Mouse (Mus musculus): ENCODE results near the gene Nup188. TPM values are rescaled to one million over a fixed set of nuclear protein-coding genes. Genes with fewer than 3 reads are reported as not detected.

Nup188 gene
- polyA plus RNA-seq, 1 experiment: 28.1 TPM

- 97% methylated on average over 5 of the region's 5 CpGs for WGBS
- no peaks in the 10 kb centered on the region for H3K4me1 ChIP-seq (ENCODE audit: control insufficient read depth, insufficient read depth, low read length)
These were observed 86.5 kb downstream of the Nup188 start for GRCm38 (mm10) chr2:30372726-30373125.

DNA sequence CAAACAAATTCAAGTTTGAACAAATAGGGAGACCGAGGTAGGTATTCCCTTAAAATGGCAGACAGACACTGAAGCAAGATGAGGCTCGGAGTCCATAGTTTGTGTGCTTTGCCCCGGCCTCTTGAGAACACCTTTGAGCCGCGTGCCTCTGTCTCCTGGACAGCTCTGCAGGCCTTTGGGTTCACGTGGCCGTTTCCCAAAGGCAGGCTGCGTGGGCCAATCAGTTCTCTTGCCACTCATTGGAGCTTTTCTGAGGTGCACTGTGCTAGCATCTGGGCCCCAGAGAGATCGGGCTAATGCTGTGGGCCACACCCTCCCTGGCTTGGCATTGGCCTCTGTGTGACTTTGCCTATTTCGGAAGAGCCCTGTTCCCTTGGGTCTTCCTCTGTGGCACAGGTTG is 89.7 kb downstream of the Nup188 start:
- Histone ChIP-seq H3K4me1 (ENCODE audit: control insufficient read depth, insufficient read depth, low read length) (no peaks in the 10 kb centered on the region), H3K4me3 (replicated peaks; ENCODE audit: extremely low read depth, low read depth, low read length) (no peak overlapping the region)
- WGBS: 89% methylated on average over 10 of the region's 10 CpGs
- DNase-seq: no peak
- TF ChIP-seq CTCF (IDR thresholded peaks at IDR 0.05; ENCODE audit: insufficient read depth, low read length): no peak
- TF ChIP-seq POLR2A (IDR thresholded peaks at IDR 0.05; ENCODE audit: borderline replicate concordance, extremely low read depth, low read depth, low read length): no peak

More at GRCm38 (mm10) chr2:30372726-30373125, 86.5 kb downstream of the Nup188 start:
- DNase-seq: no peak
- TF ChIP-seq POLR2A (IDR thresholded peaks at IDR 0.05; ENCODE audit: borderline replicate concordance, extremely low read depth, low read depth, low read length) (no peak), CTCF (IDR thresholded peaks at IDR 0.05; ENCODE audit: insufficient read depth, low read length) (no peak)
- H3K4me3 ChIP-seq (replicated peaks; ENCODE audit: extremely low read depth, low read depth, low read length): no peak overlapping the region

DNA sequence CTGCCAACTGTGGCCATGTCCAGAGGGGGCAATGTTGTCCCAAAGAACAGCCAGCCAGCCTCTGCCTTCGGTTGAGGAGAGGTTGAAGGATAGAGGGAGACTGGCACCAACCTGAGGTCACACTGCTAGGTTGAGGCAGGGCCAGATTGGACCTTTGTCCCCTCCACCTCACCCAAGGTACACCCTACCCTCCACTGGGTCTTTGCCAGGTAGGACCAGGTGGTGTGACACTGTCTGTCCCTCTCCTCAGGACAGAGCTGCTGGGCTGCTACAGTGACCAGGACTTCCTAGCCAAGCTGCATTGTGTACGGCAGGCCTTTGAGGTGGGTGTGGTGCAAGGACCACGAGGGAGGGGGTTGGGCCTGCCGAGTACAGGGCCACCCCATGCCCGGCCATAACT is 91.5 kb downstream of the Nup188 start:
- no peak for TF ChIP-seq POLR2A (IDR thresholded peaks at IDR 0.05; ENCODE audit: borderline replicate concordance, extremely low read depth, low read depth, low read length)
- TF ChIP-seq CTCF (IDR thresholded peaks at IDR 0.05; ENCODE audit: insufficient read depth, low read length): no peak
- 84% methylated on average over 5 of the region's 5 CpGs for WGBS

GRCm38 (mm10) chr2:30379307-30379706 is 93.1 kb downstream of the Nup188 start:
- WGBS: 77% methylated on average over 7 of the region's 7 CpGs
- TF ChIP-seq CTCF (IDR thresholded peaks at IDR 0.05; ENCODE audit: insufficient read depth, low read length) (no peak), POLR2A (IDR thresholded peaks at IDR 0.05; ENCODE audit: borderline replicate concordance, extremely low read depth, low read depth, low read length) (no peak)
- DNase-seq: no peak
- Histone ChIP-seq H3K4me3 (replicated peaks; ENCODE audit: extremely low read depth, low read depth, low read length) (no peak overlapping the region), H3K4me1 (ENCODE audit: control insufficient read depth, insufficient read depth, low read length) (no peaks in the 10 kb centered on the region)

More for the DNA sequence above, 91.5 kb downstream of the Nup188 start:
- H3K4me1 ChIP-seq (ENCODE audit: control insufficient read depth, insufficient read depth, low read length): no peaks in the 10 kb centered on the region
- DNase-seq: no peak
- H3K4me3 ChIP-seq (replicated peaks; ENCODE audit: extremely low read depth, low read depth, low read length): no peak overlapping the region

DNA sequence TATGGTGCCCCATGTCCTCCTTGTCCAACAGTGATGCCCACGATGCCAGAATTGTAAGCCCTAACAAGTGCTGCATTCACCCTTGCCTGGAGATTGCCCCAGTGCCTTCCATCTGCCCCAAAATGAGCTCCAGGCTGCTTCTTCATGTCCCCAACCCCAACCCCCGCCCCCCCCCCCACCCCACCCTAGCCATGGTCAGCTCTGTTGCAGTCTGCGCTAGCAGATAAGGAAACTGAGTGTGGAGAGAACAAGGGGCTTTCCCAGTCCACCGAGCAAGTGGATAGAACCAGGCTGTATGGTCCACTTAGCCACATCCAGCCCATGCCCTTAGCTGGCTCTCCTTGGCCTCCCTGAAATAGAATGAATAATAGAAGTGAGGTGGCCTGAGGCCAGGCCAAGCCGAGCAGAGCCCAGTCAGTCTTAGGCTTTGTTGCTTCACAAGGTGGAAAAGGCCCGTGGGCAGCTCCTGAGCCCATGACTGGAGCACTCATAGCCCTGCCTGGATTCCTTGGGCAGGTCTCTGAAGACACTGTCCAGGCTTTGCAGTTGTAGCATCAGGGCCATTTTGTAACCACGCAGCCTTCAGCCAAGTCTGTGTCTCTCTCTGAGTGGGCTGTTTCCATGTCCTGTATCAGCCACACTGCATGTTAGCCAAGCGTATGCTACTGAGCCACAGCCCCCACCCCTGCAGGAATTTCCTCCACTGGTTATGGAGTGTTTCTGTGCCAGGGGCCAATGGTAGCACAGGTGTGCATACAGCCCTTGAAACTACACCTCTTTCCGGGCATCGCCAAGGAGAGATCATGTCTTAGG is 94.6 kb downstream of the Nup188 start:
- 78% methylated on average over 10 of the region's 10 CpGs for WGBS
- DNase-seq: no peak
- Histone ChIP-seq H3K4me3 (replicated peaks; ENCODE audit: extremely low read depth, low read depth, low read length) (no peak overlapping the region), H3K4me1 (ENCODE audit: control insufficient read depth, insufficient read depth, low read length) (no peaks in the 10 kb centered on the region)
- TF ChIP-seq POLR2A (IDR thresholded peaks at IDR 0.05; ENCODE audit: borderline replicate concordance, extremely low read depth, low read depth, low read length): no peak
- TF ChIP-seq CTCF (IDR thresholded peaks at IDR 0.05; ENCODE audit: insufficient read depth, low read length): no peak

DNA sequence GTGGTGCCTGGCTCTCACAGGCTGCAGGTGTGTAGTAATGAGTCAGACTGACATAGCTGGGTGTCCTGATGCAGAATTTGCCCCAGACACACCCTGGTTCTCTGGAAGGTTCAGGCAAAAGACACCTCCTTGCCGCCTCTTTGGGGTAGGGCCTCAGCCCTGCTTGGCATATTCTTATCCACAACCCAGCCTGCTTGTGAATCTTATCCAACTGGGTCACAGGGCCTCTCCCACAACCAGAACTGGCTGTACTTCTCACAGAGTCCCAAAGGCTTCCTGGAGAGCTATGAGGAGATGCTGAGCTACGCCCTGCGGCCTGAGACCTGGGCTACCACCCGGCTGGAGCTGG is 95.2 kb downstream of the Nup188 start:
- H3K4me3 ChIP-seq (replicated peaks; ENCODE audit: extremely low read depth, low read depth, low read length): no peak overlapping the region
- no peak for TF ChIP-seq CTCF (IDR thresholded peaks at IDR 0.05; ENCODE audit: insufficient read depth, low read length)
- H3K4me1 ChIP-seq (ENCODE audit: control insufficient read depth, insufficient read depth, low read length): no peaks in the 10 kb centered on the region
- DNase-seq: no peak
- 77% methylated on average over 4 of the region's 4 CpGs for WGBS

GRCm38 (mm10) chr2:30384814-30385213 is 98.6 kb downstream of the Nup188 start:
- WGBS: 53% methylated on average over 5 of the region's 5 CpGs
- H3K4me1 ChIP-seq (ENCODE audit: control insufficient read depth, insufficient read depth, low read length): no peaks in the 10 kb centered on the region
- no peak overlapping the region for H3K4me3 ChIP-seq (replicated peaks; ENCODE audit: extremely low read depth, low read depth, low read length)
- TF ChIP-seq POLR2A (IDR thresholded peaks at IDR 0.05; ENCODE audit: borderline replicate concordance, extremely low read depth, low read depth, low read length) (no peak), CTCF (IDR thresholded peaks at IDR 0.05; ENCODE audit: insufficient read depth, low read length) (no peak)
- no peak for DNase-seq

DNA sequence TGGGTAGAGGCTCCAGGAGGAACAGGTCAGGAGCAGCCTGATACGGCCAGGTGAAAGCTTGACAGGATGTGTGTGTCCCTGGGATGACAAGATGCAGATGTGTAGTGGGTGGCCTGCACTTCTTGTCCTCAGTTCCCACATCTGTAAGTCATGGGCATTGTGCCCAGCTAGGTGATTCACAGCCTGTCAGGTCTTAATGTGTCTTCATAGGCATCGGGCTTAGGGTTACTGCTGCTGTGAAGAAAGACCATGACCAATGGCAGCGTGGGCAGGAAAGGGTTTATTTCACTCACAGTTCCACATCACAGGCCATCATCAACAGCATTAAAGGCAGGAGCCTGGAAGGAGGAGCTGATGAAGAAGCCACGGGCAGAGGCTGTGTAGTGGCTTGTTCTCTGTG is 99.4 kb downstream of the Nup188 start:
- no peak for DNase-seq
- TF ChIP-seq POLR2A (IDR thresholded peaks at IDR 0.05; ENCODE audit: borderline replicate concordance, extremely low read depth, low read depth, low read length): no peak
- no peak for TF ChIP-seq CTCF (IDR thresholded peaks at IDR 0.05; ENCODE audit: insufficient read depth, low read length)
- Histone ChIP-seq H3K4me1 (ENCODE audit: control insufficient read depth, insufficient read depth, low read length) (no peaks in the 10 kb centered on the region), H3K4me3 (replicated peaks; ENCODE audit: extremely low read depth, low read depth, low read length) (no peak overlapping the region)
- whole genome bisulfite sequencing: 83% methylated on average over 4 of the region's 4 CpGs

GRCm38 (mm10) chr2:30386913-30387312 is 100.7 kb downstream of the Nup188 start:
- DNase-seq: no peak
- WGBS: 64% methylated on average over 9 of the region's 9 CpGs
- Histone ChIP-seq H3K4me3 (replicated peaks; ENCODE audit: extremely low read depth, low read depth, low read length) (no peak overlapping the region), H3K4me1 (ENCODE audit: control insufficient read depth, insufficient read depth, low read length) (no peaks in the 10 kb centered on the region)
- no peak for TF ChIP-seq POLR2A (IDR thresholded peaks at IDR 0.05; ENCODE audit: borderline replicate concordance, extremely low read depth, low read depth, low read length)
- no peak for TF ChIP-seq CTCF (IDR thresholded peaks at IDR 0.05; ENCODE audit: insufficient read depth, low read length)

- TF ChIP-seq CTCF (IDR thresholded peaks at IDR 0.05; ENCODE audit: insufficient read depth, low read length): no peak
- no peak for TF ChIP-seq POLR2A (IDR thresholded peaks at IDR 0.05; ENCODE audit: borderline replicate concordance, extremely low read depth, low read depth, low read length)
- 92% methylated on average over 2 of the region's 2 CpGs for WGBS
- Histone ChIP-seq H3K4me1 (ENCODE audit: control insufficient read depth, insufficient read depth, low read length) (no peaks in the 10 kb centered on the region), H3K4me3 (replicated peaks; ENCODE audit: extremely low read depth, low read depth, low read length) (no peak overlapping the region)
- DNase-seq: no peak
These were observed 102.8 kb downstream of the Nup188 start for GRCm38 (mm10) chr2:30389000-30389399.

All from lung, adult 2 months (tissue).